Mouse (Mus musculus) hindbrain, embryonic 12.5 days (tissue): ENCODE results near the gene C2cd4c. TPM values are rescaled to one million over a fixed set of nuclear protein-coding genes. Genes with fewer than 3 reads are reported as not detected.

ENCODE experiments used
- ATAC-seq: fragments of 200-750 bp; cut with Nextera tagmentation; 2 replicates; pipeline ENCODE4 v1.8.0; 2017; ENCODE audit warnings: moderate TSS enrichment; ENCODE audit not compliant: low FRiP score
- H3K27ac ChIP-seq: fragments of 300-500 bp; sonication (generic); 2 replicates; pipeline ENCODE4 v1.5.1; 2016; ENCODE audit warnings: mild to moderate bottlenecking
- H3K27me3 ChIP-seq: fragments of 300-500 bp; sonication (generic); 2 replicates; pipeline ENCODE4 v1.6.1; 2016; ENCODE audit warnings: mild to moderate bottlenecking
- H3K36me3 ChIP-seq: fragments of 300-500 bp; sonication (generic); 2 replicates; pipeline ENCODE4 v1.6.1; 2016; ENCODE audit warnings: mild to moderate bottlenecking
- H3K4me1 ChIP-seq: fragments of 300-500 bp; sonication (generic); 2 replicates; pipeline ENCODE4 v1.6.1; 2016
- H3K4me2 ChIP-seq: fragments of 300-500 bp; sonication (generic); replicated peaks from 2 replicates; pipeline ENCODE4 v1.6.1; 2016; ENCODE audit warnings: mild to moderate bottlenecking
- H3K4me3 ChIP-seq: fragments of 300-500 bp; sonication (generic); 2 replicates; pipeline ENCODE4 v1.5.1; 2016; ENCODE audit warnings: mild to moderate bottlenecking
- H3K9ac ChIP-seq: fragments of 300-500 bp; sonication (generic); 2 replicates; pipeline ENCODE4 v1.6.1; 2016; ENCODE audit warnings: mild to moderate bottlenecking, moderate library complexity
- H3K9me3 ChIP-seq: fragments of 300-500 bp; sonication (generic); replicated peaks from 2 replicates; pipeline ENCODE4 v1.6.1; 2016; ENCODE audit warnings: mild to moderate bottlenecking
- WGBS: fragments of 180-500 bp; shearing (Covaris S2); methylation state at CpG from one replicate; pipeline ENCODE4 v1.1.7; 2016; 5-methylcytosine and 5-hydroxymethylcytosine counted together
- polyA plus RNA-seq: library from polyadenylated mRNA; unstranded; fragments of >200 nt; fragmentation: Nextera tagmentation; extraction: Ambion mirVana; gene quantifications from 2 replicates; pipeline ENCODE4 v1.2.1, GENCODE M21; 2016

Gene C2cd4c
- polyA plus RNA-seq, 1 experiment from 2014 or later, result 0.08 TPM

DNA sequence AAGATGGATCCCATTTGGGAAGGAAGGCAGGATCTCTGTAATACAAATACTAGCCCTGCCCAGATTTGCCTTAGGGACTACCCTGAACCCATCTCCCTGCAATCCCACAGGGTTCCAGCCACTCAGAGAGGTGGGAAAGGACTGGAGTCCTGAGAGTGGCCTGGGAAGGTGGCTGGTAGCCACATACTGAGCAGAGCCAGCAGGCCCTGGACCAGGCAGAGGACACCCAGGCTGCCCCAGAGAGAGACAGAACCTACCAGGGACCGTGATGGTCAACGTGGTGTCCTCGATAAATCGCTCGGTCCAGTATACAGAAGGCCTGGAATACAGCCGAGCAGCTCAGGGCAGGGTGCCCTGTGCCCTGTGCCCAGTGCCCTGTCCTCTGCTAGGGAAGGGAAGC is 28.7 kb downstream of the C2cd4c start:
- Histone ChIP-seq H3K27ac (no peak overlapping the region), H3K4me2 (no peak overlapping the region), H3K36me3 (no peaks in the 10 kb centered on the region), H3K9ac (no peak overlapping the region), H3K9me3 (no peaks in the 10 kb centered on the region), H3K27me3 (0 out of 2 replicates have a peak, but pooled peaks cover 3% of the 10 kb centered on the region), H3K4me3 (no peak overlapping the region), H3K4me1 (no peaks in the 10 kb centered on the region)
- WGBS, result 89% methylated on average over 6 of the region's 6 CpGs
- ATAC-seq, result no peak

DNA sequence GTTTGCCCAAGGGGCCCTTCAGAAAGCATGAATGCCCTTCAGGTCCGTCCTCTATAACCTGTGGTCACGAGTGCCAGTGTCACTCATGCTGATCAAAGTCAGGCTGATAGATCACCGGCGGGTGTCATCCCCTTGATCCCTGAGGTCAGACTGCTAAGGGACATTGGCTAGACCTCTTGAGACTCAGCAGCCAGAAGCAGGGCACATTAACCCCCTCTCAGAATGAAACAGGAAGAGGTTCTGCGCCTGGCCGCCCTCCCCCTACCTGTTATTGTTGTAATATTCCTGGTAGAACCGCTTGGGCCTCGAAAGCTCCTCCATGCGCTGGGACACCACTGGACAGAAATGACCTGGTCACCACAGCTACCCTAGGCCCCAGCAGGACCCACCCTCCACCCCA is 29.4 kb downstream of the C2cd4c start:
- no peak overlapping the region for H3K27ac ChIP-seq
- no peaks in the 10 kb centered on the region for H3K9me3 ChIP-seq
- H3K4me3 ChIP-seq, result no peak overlapping the region
- no peak overlapping the region for H3K4me2 ChIP-seq
- no peaks in the 10 kb centered on the region for H3K36me3 ChIP-seq
- ATAC-seq, result no peak
- no peak overlapping the region for H3K9ac ChIP-seq
- peaks cover 6% of the 10 kb centered on the region; the same call in 1 of the 2 replicates for H3K27me3 ChIP-seq
- H3K4me1 ChIP-seq, result no peaks in the 10 kb centered on the region
- 80% methylated on average over 9 of the region's 9 CpGs for WGBS

DNA sequence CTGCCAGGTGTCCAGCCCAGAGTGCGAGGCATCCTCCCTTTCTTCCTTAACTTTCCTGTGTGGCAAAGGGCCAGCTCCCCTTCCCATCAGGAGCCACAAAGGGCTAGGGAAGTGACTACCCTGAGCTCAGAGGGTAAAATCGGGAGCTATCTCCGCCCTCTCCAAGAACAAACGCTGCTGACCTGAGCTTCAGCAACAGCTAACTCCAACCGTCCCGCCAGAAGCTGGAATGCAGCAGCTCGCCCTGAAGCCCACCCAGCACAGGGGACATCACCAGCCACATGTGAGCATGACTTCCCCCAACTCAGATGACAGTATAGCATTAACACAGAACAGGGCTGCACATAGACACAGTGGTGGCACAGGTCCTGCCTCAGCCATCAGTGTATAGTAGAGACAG is 29.8 kb downstream of the C2cd4c start:
- ATAC-seq, result no peak
- WGBS, result 70% methylated on average over 7 of the region's 7 CpGs
- H3K9ac ChIP-seq, result no peak overlapping the region
- no peak overlapping the region for H3K4me3 ChIP-seq
- no peak overlapping the region for H3K27ac ChIP-seq
- no peaks in the 10 kb centered on the region for H3K36me3 ChIP-seq
- peaks cover 10% of the 10 kb centered on the region; the same call in 1 of the 2 replicates for H3K27me3 ChIP-seq
- H3K4me1 ChIP-seq, result no peaks in the 10 kb centered on the region
- H3K9me3 ChIP-seq, result no peaks in the 10 kb centered on the region
- no peak overlapping the region for H3K4me2 ChIP-seq

DNA sequence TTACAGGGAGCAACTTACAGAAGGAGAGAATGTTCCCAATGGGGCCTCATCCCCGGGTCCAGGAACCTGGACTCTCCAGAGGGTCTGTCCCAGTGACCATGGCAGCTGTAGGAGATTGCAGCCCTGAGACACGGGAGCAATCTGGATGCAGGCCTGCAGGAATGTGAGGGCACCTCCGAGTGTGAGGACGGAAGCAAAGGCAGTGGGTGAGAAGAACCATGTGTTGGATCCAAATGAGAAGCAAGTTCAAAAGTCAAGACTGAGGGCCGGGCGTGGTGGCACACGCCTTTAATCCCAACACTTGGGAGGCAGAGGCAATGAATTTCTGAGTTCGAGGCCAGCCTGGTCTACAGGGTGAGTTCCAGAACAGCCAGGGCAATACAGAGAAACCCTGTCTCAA is 32.3 kb downstream of the C2cd4c start:
- Histone ChIP-seq H3K27ac (no peak overlapping the region), H3K4me2 (no peak overlapping the region), H3K4me1 (no peaks in the 10 kb centered on the region), H3K9me3 (peaks cover 3% of the 10 kb centered on the region; the same call in 1 of the 2 replicates), H3K4me3 (no peak overlapping the region), H3K36me3 (no peaks in the 10 kb centered on the region), H3K27me3 (peaks cover 11% of the 10 kb centered on the region; the same call in 1 of the 2 replicates), H3K9ac (no peak overlapping the region)
- 92% methylated on average over 8 of the region's 8 CpGs for WGBS
- no peak for ATAC-seq

DNA sequence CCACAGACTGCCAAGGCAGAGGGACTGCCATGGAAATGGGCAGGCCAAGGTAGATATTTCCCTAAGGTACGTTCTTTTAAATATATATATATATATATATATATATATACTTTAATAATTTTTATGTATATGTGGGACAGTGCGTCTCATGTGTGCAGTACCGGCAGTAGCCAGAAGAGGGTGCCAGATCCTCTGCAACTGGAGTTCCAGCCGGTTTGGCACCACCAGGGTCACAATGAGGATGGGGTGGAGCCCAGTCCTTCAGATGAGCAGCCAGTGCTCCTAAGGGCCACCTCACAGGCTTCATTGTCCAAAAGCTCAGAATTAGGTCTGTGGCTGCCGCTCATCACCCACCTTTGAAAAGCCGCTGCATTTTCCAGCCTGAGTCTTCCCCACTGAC is 33.0 kb downstream of the C2cd4c start:
- 40% methylated on average over 6 of the region's 6 CpGs for WGBS
- Histone ChIP-seq H3K4me3 (no peak overlapping the region), H3K36me3 (no peaks in the 10 kb centered on the region), H3K9ac (no peak overlapping the region), H3K4me2 (no peak overlapping the region), H3K9me3 (peaks cover 3% of the 10 kb centered on the region; the same call in 1 of the 2 replicates), H3K4me1 (no peaks in the 10 kb centered on the region), H3K27me3 (peaks cover 11% of the 10 kb centered on the region; the same call in 1 of the 2 replicates), H3K27ac (no peak overlapping the region)
- ATAC-seq, result no peak

DNA sequence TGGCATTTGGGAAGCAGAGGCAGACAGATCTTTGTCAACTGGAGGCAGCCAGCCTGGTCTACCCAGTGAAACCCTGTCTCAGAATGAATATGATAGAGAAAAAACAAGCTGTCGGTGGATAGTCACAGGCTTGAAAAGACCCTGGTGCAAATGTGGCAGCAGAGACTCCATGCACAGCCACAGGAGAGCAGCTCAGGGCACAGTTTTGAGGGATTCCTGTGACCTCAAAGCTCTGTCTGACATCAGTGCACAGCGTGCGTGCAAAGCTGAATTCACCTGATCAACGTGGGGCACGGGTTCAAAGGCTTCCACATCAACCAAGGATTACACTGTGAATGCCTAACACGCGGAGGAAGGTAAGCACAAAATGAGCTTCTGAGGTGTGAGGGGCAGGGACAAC is 33.5 kb downstream of the C2cd4c start:
- H3K27me3 ChIP-seq, result peaks cover 11% of the 10 kb centered on the region; the same call in 1 of the 2 replicates
- H3K4me1 ChIP-seq, result no peaks in the 10 kb centered on the region
- peaks cover 3% of the 10 kb centered on the region; the same call in 1 of the 2 replicates for H3K9me3 ChIP-seq
- H3K36me3 ChIP-seq, result no peaks in the 10 kb centered on the region
- ATAC-seq, result no peak
- WGBS, result 65% methylated on average over 7 of the region's 7 CpGs
- H3K4me3 ChIP-seq, result no peak overlapping the region
- no peak overlapping the region for H3K27ac ChIP-seq
- H3K4me2 ChIP-seq, result no peak overlapping the region
- no peak overlapping the region for H3K9ac ChIP-seq

DNA sequence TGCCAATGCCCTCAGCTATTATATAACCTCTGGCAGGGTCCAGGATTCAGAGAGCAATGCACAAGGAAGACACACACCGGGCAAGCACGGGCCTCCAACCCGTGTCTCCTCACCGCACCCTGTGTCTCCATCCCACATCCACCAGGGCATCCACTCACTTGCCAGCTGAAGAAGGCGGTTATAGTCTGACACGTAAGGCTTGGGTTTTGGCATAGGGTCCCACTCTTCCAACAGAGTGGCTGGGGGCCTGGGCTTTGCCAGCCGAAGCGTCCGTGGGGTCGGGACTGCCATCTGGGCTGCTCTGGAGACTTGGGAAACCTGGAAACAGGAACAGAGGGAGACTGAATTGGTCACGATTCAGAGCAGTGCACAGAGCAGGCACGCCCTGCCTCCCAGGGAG is 34.0 kb downstream of the C2cd4c start:
- Histone ChIP-seq H3K4me1 (no peaks in the 10 kb centered on the region), H3K4me2 (no peak overlapping the region), H3K36me3 (no peaks in the 10 kb centered on the region), H3K27me3 (peaks cover 11% of the 10 kb centered on the region; the same call in 1 of the 2 replicates), H3K9me3 (peaks cover 3% of the 10 kb centered on the region; the same call in 1 of the 2 replicates), H3K4me3 (no peak overlapping the region), H3K27ac (no peak overlapping the region), H3K9ac (no peak overlapping the region)
- ATAC-seq, result no peak
- 83% methylated on average over 12 of the region's 12 CpGs for WGBS

DNA sequence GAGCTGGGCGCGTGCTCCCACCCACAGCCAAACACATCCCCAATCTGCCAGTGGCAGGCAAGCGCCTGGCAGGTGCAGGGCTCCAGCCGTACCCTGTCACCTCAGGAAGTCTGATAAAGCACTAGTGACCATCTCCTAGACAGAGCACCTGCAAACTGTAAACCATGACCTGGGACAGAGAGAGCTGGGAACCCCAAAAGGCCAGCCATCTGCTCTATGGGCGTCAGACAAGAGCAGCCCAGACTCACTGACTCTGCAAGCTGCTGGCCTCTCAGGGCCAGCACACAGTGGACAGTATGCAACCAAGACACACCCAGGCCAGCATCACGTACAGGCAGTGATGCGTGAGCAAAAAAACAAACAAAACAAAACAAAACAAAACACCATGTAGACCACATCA is 34.9 kb downstream of the C2cd4c start:
- no peaks in the 10 kb centered on the region for H3K4me1 ChIP-seq
- H3K36me3 ChIP-seq, result no peaks in the 10 kb centered on the region
- 0 out of 2 replicates have a peak, but pooled peaks have one; percentile 2 for ATAC-seq
- peaks cover 11% of the 10 kb centered on the region; the same call in 1 of the 2 replicates for H3K27me3 ChIP-seq
- peaks cover 3% of the 10 kb centered on the region; the same call in 1 of the 2 replicates for H3K9me3 ChIP-seq
- H3K27ac ChIP-seq, result no peak overlapping the region
- WGBS, result 84% methylated on average over 7 of the region's 7 CpGs
- no peak overlapping the region for H3K4me2 ChIP-seq
- no peak overlapping the region for H3K4me3 ChIP-seq
- H3K9ac ChIP-seq, result no peak overlapping the region

DNA sequence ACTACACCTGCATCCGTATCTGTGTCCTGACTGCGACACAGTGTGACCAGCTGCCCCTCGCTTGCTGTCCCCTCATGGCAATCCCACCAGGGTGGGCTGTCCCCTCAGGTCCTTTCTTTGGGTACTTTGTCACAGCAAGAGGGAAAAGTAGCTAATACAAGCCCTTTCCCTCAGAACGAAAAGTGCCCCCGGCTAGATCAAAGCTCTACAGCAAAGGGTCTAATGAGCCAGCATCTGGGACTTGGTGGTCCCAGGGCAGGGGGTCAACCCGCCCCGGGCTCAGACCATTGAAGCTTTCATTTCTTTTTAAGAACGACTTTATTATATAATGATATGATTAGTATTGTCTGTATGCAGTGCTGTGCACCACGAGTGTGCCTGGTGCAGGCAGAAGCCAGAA is 35.5 kb downstream of the C2cd4c start:
- Histone ChIP-seq H3K27me3 (peaks cover 11% of the 10 kb centered on the region; the same call in 1 of the 2 replicates), H3K4me2 (no peak overlapping the region), H3K4me3 (no peak overlapping the region), H3K4me1 (no peaks in the 10 kb centered on the region), H3K9ac (no peak overlapping the region), H3K36me3 (no peaks in the 10 kb centered on the region), H3K27ac (no peak overlapping the region), H3K9me3 (peaks cover 3% of the 10 kb centered on the region; the same call in 1 of the 2 replicates)
- 55% methylated on average over 9 of the region's 9 CpGs for WGBS
- 0 out of 2 replicates have a peak, but pooled peaks have one; percentile 16 for ATAC-seq

DNA sequence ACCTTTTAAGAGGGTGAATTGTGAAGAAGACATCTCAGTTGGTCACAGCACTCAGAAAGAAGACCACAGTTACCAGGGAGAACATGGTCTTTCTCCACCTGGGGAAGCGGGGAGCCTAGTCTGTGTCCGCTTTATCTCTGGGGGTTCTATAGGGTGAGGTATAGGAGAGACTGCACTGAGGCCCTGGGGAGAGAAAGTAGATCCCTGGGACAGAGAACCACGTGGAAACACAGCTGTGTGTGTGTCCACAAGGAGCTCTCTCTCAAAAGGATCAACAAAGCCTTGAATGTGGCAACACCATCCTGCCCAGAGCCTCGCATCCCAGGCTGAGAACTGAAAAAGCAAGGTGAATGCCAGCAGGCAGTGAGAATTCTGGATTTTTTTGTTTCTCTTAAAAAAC is 36.4 kb downstream of the C2cd4c start:
- peaks cover 3% of the 10 kb centered on the region; the same call in 1 of the 2 replicates for H3K9me3 ChIP-seq
- no peak overlapping the region for H3K9ac ChIP-seq
- WGBS, result 76% methylated on average over 4 of the region's 4 CpGs
- no peak overlapping the region for H3K4me2 ChIP-seq
- no peaks in the 10 kb centered on the region for H3K36me3 ChIP-seq
- H3K27ac ChIP-seq, result no peak overlapping the region
- H3K27me3 ChIP-seq, result peaks cover 11% of the 10 kb centered on the region; the same call in 1 of the 2 replicates
- H3K4me3 ChIP-seq, result no peak overlapping the region
- no peaks in the 10 kb centered on the region for H3K4me1 ChIP-seq
- ATAC-seq, result no peak

DNA sequence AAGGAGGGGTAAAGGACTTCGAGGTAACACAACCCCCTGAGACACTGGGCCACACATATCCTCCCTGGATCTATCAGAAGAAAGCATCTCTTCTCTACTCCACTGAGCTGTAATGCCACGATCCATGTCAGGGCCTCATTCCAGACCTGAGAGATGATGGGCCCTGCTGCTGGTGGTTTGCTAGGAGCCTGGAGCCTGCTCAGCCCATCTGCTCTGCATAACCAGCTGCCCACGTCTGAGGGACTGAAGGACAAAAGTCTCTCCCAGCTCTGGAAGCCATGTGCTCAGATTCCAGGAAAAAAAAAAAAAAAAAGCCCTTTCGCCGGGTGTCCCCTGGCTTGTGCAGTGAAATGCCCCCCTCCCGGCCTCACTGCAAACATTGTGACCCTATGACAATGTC is 38.1 kb downstream of the C2cd4c start:
- Histone ChIP-seq H3K27ac (no peak overlapping the region), H3K27me3 (peaks cover 11% of the 10 kb centered on the region; the same call in 1 of the 2 replicates), H3K4me3 (no peak overlapping the region), H3K36me3 (no peaks in the 10 kb centered on the region), H3K4me1 (no peaks in the 10 kb centered on the region), H3K9me3 (peaks cover 3% of the 10 kb centered on the region; the same call in 1 of the 2 replicates), H3K9ac (no peak overlapping the region), H3K4me2 (no peak overlapping the region)
- 73% methylated on average over 6 of the region's 6 CpGs for WGBS
- no peak for ATAC-seq

DNA sequence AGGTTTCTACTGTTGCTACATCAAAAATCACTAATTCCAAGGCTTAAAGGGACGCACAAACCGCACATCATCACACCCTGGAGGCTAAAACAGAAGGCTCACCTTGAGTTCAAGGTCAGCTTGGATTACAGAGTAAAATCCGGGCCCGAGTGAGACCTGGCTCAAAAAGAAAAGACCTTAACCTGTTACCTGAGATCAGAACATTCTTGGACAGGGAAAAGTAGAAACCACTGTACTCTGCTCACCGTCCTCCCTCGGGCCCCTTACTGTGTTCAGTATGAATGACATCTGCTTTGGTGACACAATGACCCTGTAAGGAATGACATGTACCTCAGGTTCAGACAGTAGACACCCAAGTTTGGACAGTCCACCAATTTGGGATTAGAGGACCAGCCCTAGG is 39.0 kb downstream of the C2cd4c start:
- Histone ChIP-seq H3K4me3 (no peak overlapping the region), H3K9ac (no peak overlapping the region)
- 90% methylated on average over 6 of the region's 6 CpGs for WGBS

DNA sequence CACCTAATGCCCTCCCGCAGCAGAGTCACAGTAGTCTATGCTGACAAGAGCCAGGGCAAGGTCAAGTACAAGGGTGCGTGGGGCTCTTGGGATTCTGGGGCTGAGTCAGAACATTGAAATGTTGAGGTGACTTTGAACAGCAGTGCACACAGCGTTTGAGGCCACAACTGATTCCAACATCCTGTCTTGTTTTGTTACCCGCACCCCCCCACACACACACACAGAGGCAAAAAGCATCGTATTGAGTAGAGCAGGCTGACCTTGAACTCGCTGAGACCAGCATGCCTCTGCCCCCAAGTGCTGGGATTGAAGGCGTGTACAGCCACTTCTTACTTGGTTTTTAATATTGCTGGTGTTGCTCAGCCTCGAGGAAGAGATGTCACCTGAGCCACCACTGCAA is 39.5 kb downstream of the C2cd4c start:
- Histone ChIP-seq H3K9me3 (peaks cover 3% of the 10 kb centered on the region; the same call in 1 of the 2 replicates), H3K4me2 (no peak overlapping the region), H3K27ac (no peak overlapping the region), H3K36me3 (no peaks in the 10 kb centered on the region), H3K9ac (no peak overlapping the region), H3K4me3 (no peak overlapping the region), H3K4me1 (no peaks in the 10 kb centered on the region), H3K27me3 (0 out of 2 replicates have a peak, but pooled peaks cover 5% of the 10 kb centered on the region)
- ATAC-seq, result no peak
- WGBS, result 83% methylated on average over 8 of the region's 8 CpGs

More for the DNA sequence above, 39.0 kb downstream of the C2cd4c start:
- no peak overlapping the region for H3K4me2 ChIP-seq
- no peaks in the 10 kb centered on the region for H3K4me1 ChIP-seq
- peaks cover 7% of the 10 kb centered on the region; the same call in 1 of the 2 replicates for H3K27me3 ChIP-seq
- peaks cover 3% of the 10 kb centered on the region; the same call in 1 of the 2 replicates for H3K9me3 ChIP-seq
- ATAC-seq, result no peak
- H3K27ac ChIP-seq, result no peak overlapping the region
- no peaks in the 10 kb centered on the region for H3K36me3 ChIP-seq
